Mouse (Mus musculus): ENCODE results near the gene Nup214.

DNA sequence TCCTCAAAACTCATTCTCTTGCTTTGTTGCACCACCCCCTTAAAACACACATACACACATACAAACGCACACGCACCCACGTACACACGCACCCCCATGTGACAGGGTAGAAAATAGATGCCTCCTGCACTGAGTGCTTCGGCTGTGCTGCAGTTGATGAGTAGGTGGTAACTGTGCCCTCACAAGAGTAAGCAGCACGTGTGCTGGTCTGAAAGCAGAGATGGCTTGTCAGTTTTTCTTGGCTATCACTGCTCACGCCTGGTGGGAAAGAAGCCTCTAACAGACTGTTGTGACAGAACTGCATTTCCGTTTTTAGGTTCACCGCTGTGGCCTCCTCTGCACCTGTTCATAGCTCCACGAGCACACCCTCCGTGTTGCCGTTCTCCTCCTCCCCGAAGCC, 21.8 kb downstream of the Nup214 start:
- no peak for TF ChIP-seq CTCF (IDR thresholded peaks at IDR 0.05; ENCODE audit: borderline replicate concordance, insufficient read depth, low read depth, low read length)
- no peak for TF ChIP-seq POLR2A (IDR thresholded peaks at IDR 0.05; ENCODE audit: borderline replicate concordance, insufficient read depth, low read length)
